Comparison of ENCODE assay signal across 22 mouse cellular contexts in genomic region chr7:105773041-105773440, GRCm38 (mm10). TPM values are rescaled to one million over a fixed set of nuclear protein-coding genes. Genes with fewer than 3 reads are reported as not detected.
DNase-seq lines count a peak whose midpoint lies in the region; ATAC-seq and TF ChIP-seq lines count a peak whose summit lies in the region.
"Had no signal": no experiment of that assay in that cellular context is flagged by ENCODE, and none has a peak within 500 bp of the region (broad histone marks: within the 10 kb centered on the region; RNA-seq: fewer than 3 reads in every experiment).

No protein-coding gene starts in this region.

- no peak overlapping the region for H3K9ac ChIP-seq in hindbrain, embryonic 15.5 days
- no peak overlapping the region for H3K9ac ChIP-seq in hindbrain, embryonic 14.5 days
- H3K9ac ChIP-seq in lung, embryonic 14.5 days: no peak overlapping the region
- H3K9ac ChIP-seq: embryonic facial prominence, embryonic 12.5 days; forebrain, embryonic 12.5 days; heart, embryonic 15.5 days had no signal

- ATAC-seq in hindbrain, embryonic 15.5 days (ENCODE audit: low FRiP score, low read depth): peak; percentile 5; the same call in 1 of the 2 replicates
- ATAC-seq in hindbrain, embryonic 14.5 days (ENCODE audit: low FRiP score): no peak; the same call in 1 of the 2 replicates
- ATAC-seq in lung, embryonic 14.5 days (ENCODE audit: insufficient read depth): no peak
- ATAC-seq: CD4-positive, CD25-positive, alpha-beta regulatory T cell, adult 4 months; forebrain, embryonic 16.5 days; intestine, embryonic 16.5 days had no signal

- WGBS in hindbrain, embryonic 15.5 days: 88% methylated on average over 5 of the region's 5 CpGs
- 92% methylated on average over 5 of the region's 5 CpGs for WGBS in hindbrain, embryonic 14.5 days
- 72% methylated on average over 5 of the region's 5 CpGs for WGBS in lung, embryonic 14.5 days

- no peaks in the 10 kb centered on the region for H3K27me3 ChIP-seq in hindbrain, embryonic 15.5 days
- H3K27me3 ChIP-seq in hindbrain, embryonic 14.5 days (ENCODE audit: control insufficient read depth, insufficient read depth, low read length): no peaks in the 10 kb centered on the region
- no peaks in the 10 kb centered on the region for H3K27me3 ChIP-seq in lung, embryonic 14.5 days (ENCODE audit: insufficient read depth, low read length)
- H3K27me3 ChIP-seq: embryonic facial prominence, embryonic 12.5 days; forebrain, embryonic 12.5 days; heart, embryonic 15.5 days had no signal

- H3K27ac ChIP-seq in hindbrain, embryonic 15.5 days (replicated peaks): no peak overlapping the region; the same call in 1 of the 2 replicates
- no peak overlapping the region for H3K27ac ChIP-seq in hindbrain, embryonic 14.5 days
- H3K27ac ChIP-seq in lung, embryonic 14.5 days (ENCODE audit: low read depth): 0 out of 2 replicates have a peak overlapping the region, but pooled peaks have one; percentile 7
- H3K27ac ChIP-seq: embryonic facial prominence, embryonic 12.5 days; forebrain, embryonic 12.5 days; heart, embryonic 15.5 days had no signal

- H3K4me3 ChIP-seq in hindbrain, embryonic 15.5 days: no peak overlapping the region
- H3K4me3 ChIP-seq in hindbrain, embryonic 14.5 days (replicated peaks; ENCODE audit: low read length): no peak overlapping the region
- no peak overlapping the region for H3K4me3 ChIP-seq in lung, embryonic 14.5 days (ENCODE audit: low read depth, low read length)
- H3K4me3 ChIP-seq: embryonic facial prominence, embryonic 12.5 days; forebrain, embryonic 12.5 days; heart, embryonic 15.5 days had no signal

- H3K36me3 ChIP-seq in hindbrain, embryonic 15.5 days: peaks cover 41% of the 10 kb centered on the region
- H3K36me3 ChIP-seq in hindbrain, embryonic 14.5 days (replicated peaks; ENCODE audit: control insufficient read depth, insufficient read depth): peaks cover 84% of the 10 kb centered on the region
- peaks cover 52% of the 10 kb centered on the region for H3K36me3 ChIP-seq in lung, embryonic 14.5 days (ENCODE audit: insufficient read depth)
- H3K36me3 ChIP-seq: G1E; heart, embryonic 15.5 days had no signal

- H3K4me2 ChIP-seq in hindbrain, embryonic 15.5 days: no peak overlapping the region
- H3K4me2 ChIP-seq in hindbrain, embryonic 14.5 days (replicated peaks): no peak overlapping the region
- no peak overlapping the region for H3K4me2 ChIP-seq in lung, embryonic 14.5 days
- H3K4me2 ChIP-seq: embryonic facial prominence, embryonic 12.5 days; forebrain, embryonic 12.5 days; heart, embryonic 15.5 days had no signal

- no peaks in the 10 kb centered on the region for H3K9me3 ChIP-seq in hindbrain, embryonic 15.5 days
- no peaks in the 10 kb centered on the region for H3K9me3 ChIP-seq in hindbrain, embryonic 14.5 days (ENCODE audit: control insufficient read depth, low read length)
- no peaks in the 10 kb centered on the region for H3K9me3 ChIP-seq in lung, embryonic 14.5 days (ENCODE audit: low read depth, low read length)
- H3K9me3 ChIP-seq: embryonic facial prominence, embryonic 12.5 days; forebrain, embryonic 12.5 days; G1E; heart, embryonic 15.5 days had no signal

- no peak for TF ChIP-seq CTCF in lung, embryonic 14.5 days (IDR thresholded peaks at IDR 0.05; ENCODE audit: low read depth)

- DNase-seq in cerebellum, postnatal 10 days: peak; percentile 53 to 54
- no peak for DNase-seq in cerebellum, postnatal 4 days (ENCODE audit: low spot score in 2 of 2)
- no peak for DNase-seq in hindbrain, embryonic 14.5 days (ENCODE audit: low spot score)
- peak; percentile 69 for DNase-seq in lung, embryonic 14.5 days
- DNase-seq in lung, postnatal 4 days: no peak
- DNase-seq in retina, postnatal 1 day: peak; percentile 34
- no peak for DNase-seq in retina, embryonic 14.5 days (ENCODE audit: low spot score)
- DNase-seq: adrenal gland, postnatal 14 days; B cell, adult 2 months; cerebellum, adult 18-20 months; cerebellum, adult 9-11 months; embryo, embryonic 11 days; gastrocnemius, postnatal 14 days; heart, postnatal 14 days had no signal

- peaks cover 85% of the 10 kb centered on the region for H3K4me1 ChIP-seq in hindbrain, embryonic 15.5 days (replicated peaks)
- peaks cover 50% of the 10 kb centered on the region for H3K4me1 ChIP-seq in hindbrain, embryonic 14.5 days (replicated peaks; ENCODE audit: control insufficient read depth, insufficient read depth, low read length)
- 0 out of 2 replicates have a peak, but pooled peaks cover 10% of the 10 kb centered on the region for H3K4me1 ChIP-seq in lung, embryonic 14.5 days (ENCODE audit: insufficient read depth)

RNA-seq across cellular contexts. Expression of gene Dchs1, which starts 14.4 kb away (rescaled TPM):
- polyA plus RNA-seq in hindbrain, embryonic 15.5 days (2015; fragmentation: Nextera tagmentation; extraction: Ambion mirVana): 14.3 and 14.8 TPM in 2 replicates
- polyA plus RNA-seq in hindbrain, embryonic 14.5 days (2014; fragmentation: Nextera tagmentation; extraction: Ambion mirVana): 21.1 and 23.2 TPM in 2 replicates
- 17.7 and 20.7 TPM in 2 replicates for polyA plus RNA-seq in lung, embryonic 14.5 days (2014; fragmentation: Nextera tagmentation; extraction: Ambion mirVana)
- polyA plus RNA-seq: CD4-positive, CD25-positive, alpha-beta regulatory T cell, adult 4 months; G1E had no signal

RNA-seq across cellular contexts. Expression of gene Tpp1, which starts 21.0 kb away (rescaled TPM):
- 45.7 and 46.2 TPM in 2 replicates for polyA plus RNA-seq in hindbrain, embryonic 15.5 days (2015; fragmentation: Nextera tagmentation; extraction: Ambion mirVana)
- polyA plus RNA-seq in hindbrain, embryonic 14.5 days (2014; fragmentation: Nextera tagmentation; extraction: Ambion mirVana): 48.2 and 51.6 TPM in 2 replicates
- polyA plus RNA-seq in lung, embryonic 14.5 days (2014; fragmentation: Nextera tagmentation; extraction: Ambion mirVana): 73.7 and 78.2 TPM in 2 replicates

RNA-seq across cellular contexts. Expression of gene Taf10, which starts 28.9 kb away (rescaled TPM):
- 100 and 110 TPM in 2 replicates for polyA plus RNA-seq in hindbrain, embryonic 15.5 days (2015; fragmentation: Nextera tagmentation; extraction: Ambion mirVana)
- polyA plus RNA-seq in hindbrain, embryonic 14.5 days (2014; fragmentation: Nextera tagmentation; extraction: Ambion mirVana): 128 and 140 TPM in 2 replicates
- 175 and 192 TPM in 2 replicates for polyA plus RNA-seq in lung, embryonic 14.5 days (2014; fragmentation: Nextera tagmentation; extraction: Ambion mirVana)

RNA-seq across cellular contexts. Expression of gene Rrp8, which starts 35.9 kb away (rescaled TPM):
- 24.9 and 26.0 TPM in 2 replicates for polyA plus RNA-seq in hindbrain, embryonic 15.5 days (2015; fragmentation: Nextera tagmentation; extraction: Ambion mirVana)
- polyA plus RNA-seq in hindbrain, embryonic 14.5 days (2014; fragmentation: Nextera tagmentation; extraction: Ambion mirVana): 21.3 and 24.1 TPM in 2 replicates
- 45.2 and 48.9 TPM in 2 replicates for polyA plus RNA-seq in lung, embryonic 14.5 days (2014; fragmentation: Nextera tagmentation; extraction: Ambion mirVana)

RNA-seq across cellular contexts. Expression of gene Ilk, which starts 36.6 kb away (rescaled TPM):
- polyA plus RNA-seq in hindbrain, embryonic 15.5 days (2015; fragmentation: Nextera tagmentation; extraction: Ambion mirVana): 199 and 201 TPM in 2 replicates
- polyA plus RNA-seq in hindbrain, embryonic 14.5 days (2014; fragmentation: Nextera tagmentation; extraction: Ambion mirVana): 206 and 220 TPM in 2 replicates
- 372 and 377 TPM in 2 replicates for polyA plus RNA-seq in lung, embryonic 14.5 days (2014; fragmentation: Nextera tagmentation; extraction: Ambion mirVana)

Comparison
In these comparisons a context has a peak if more than half of its experiments do, and no peak if none do; other contexts are left out.
1. DNase-seq: peak in cerebellum, postnatal 10 days (2 of 2), lung, embryonic 14.5 days (single experiment) and retina, postnatal 1 day (single experiment); none in cerebellum, postnatal 4 days (0 of 2), hindbrain, embryonic 14.5 days (single experiment), lung, postnatal 4 days (0 of 2) and retina, embryonic 14.5 days (single experiment).